ENCODE assay signal across 9 mouse cellular contexts in the genomic region with DNA sequence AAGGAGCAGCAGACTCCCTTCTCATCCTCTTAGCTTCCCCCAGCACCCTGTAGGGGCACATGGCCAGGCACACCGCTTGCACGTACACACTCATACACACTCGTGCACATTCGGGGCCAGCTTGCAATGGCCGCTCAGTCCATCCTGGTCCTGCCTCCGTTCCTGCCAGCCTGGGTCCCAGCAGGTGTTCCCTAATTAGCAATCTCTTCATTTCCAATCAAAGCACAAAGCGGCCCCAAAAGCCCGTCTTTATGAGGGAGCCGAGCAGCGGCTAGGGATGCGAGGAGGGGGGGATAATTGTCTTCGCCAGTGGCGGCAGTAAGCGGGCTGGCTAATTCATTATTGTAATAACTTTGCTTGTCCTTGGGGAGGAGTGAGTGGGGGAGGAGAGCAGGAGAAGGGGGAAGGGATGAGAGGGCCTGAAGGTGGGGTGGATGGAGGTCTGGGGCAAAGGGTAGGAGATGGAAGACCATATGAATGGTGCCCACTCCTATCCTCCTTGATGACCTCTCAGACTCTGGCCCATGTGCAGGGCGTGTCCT. TPM values are rescaled to one million over a fixed set of nuclear protein-coding genes. Genes with fewer than 3 reads are reported as not detected.
DNase-seq lines count a peak whose midpoint lies in the region; ATAC-seq lines count a peak whose summit lies in the region.
"Had no signal": no experiment of that assay in that cellular context is flagged by ENCODE, and none has a peak within 500 bp of the region (broad histone marks: within the 10 kb centered on the region; RNA-seq: fewer than 3 reads in every experiment).

No protein-coding gene starts in this region.

- peak; percentile 66 for DNase-seq in left cerebral cortex, postnatal 4 days
- DNase-seq in left cerebral cortex, adult 8-10 months (ENCODE audit: low spot score in 2 of 2), result no peak
- DNase-seq in retina, postnatal 1 day, result peak; percentile 83
- no peak for DNase-seq in left cerebral cortex, postnatal 10 days (ENCODE audit: extremely low spot score in 1 of 2, low spot score in 2 of 2)
- DNase-seq in thymus, postnatal 4 days, result no peak
- DNase-seq: right cerebral cortex, postnatal 14 days had no signal

- H3K9ac ChIP-seq in forebrain, embryonic 15.5 days (replicated peaks), result 0 out of 2 replicates have a peak overlapping the region, but pooled peaks have one; percentile 18
- no peak overlapping the region for H3K9ac ChIP-seq in limb, embryonic 12.5 days (replicated peaks)

- H3K4me3 ChIP-seq in forebrain, embryonic 15.5 days, result peak overlapping the region; percentile 10; the same call in 1 of the 2 replicates
- H3K4me3 ChIP-seq in limb, embryonic 12.5 days (replicated peaks), result no peak overlapping the region

- no peaks in the 10 kb centered on the region for H3K36me3 ChIP-seq in forebrain, embryonic 15.5 days
- no peaks in the 10 kb centered on the region for H3K36me3 ChIP-seq in limb, embryonic 12.5 days

- no peak overlapping the region for H3K27ac ChIP-seq in forebrain, embryonic 15.5 days (replicated peaks)
- no peak overlapping the region for H3K27ac ChIP-seq in limb, embryonic 12.5 days
- H3K27ac ChIP-seq: stomach, postnatal 0 days had no signal

- intact Hi-C loops in left cerebral cortex, postnatal 4 days (cut with DNase I), result no loop called here
- intact Hi-C loops in left cerebral cortex, postnatal 10 days (cut with DNase I), result no loop called here

- H3K4me1 ChIP-seq in forebrain, embryonic 15.5 days, result peaks cover 19% of the 10 kb centered on the region
- H3K4me1 ChIP-seq in limb, embryonic 12.5 days (replicated peaks), result peaks cover 30% of the 10 kb centered on the region

- H3K27me3 ChIP-seq in forebrain, embryonic 15.5 days, result no peaks in the 10 kb centered on the region
- peaks cover 69% of the 10 kb centered on the region for H3K27me3 ChIP-seq in limb, embryonic 12.5 days

- peak overlapping the region; percentile 35 for H3K4me2 ChIP-seq in forebrain, embryonic 15.5 days (replicated peaks)
- H3K4me2 ChIP-seq in limb, embryonic 12.5 days, result peak overlapping the region; percentile 43

- no peaks in the 10 kb centered on the region for H3K9me3 ChIP-seq in forebrain, embryonic 15.5 days
- H3K9me3 ChIP-seq in limb, embryonic 12.5 days, result no peaks in the 10 kb centered on the region

- ATAC-seq in forebrain, embryonic 15.5 days (replicated peaks), result peak; percentile 66
- ATAC-seq in limb, embryonic 12.5 days (ENCODE audit: insufficient number of reproducible peaks, insufficient read depth, low FRiP score, low TSS enrichment, low read depth), result 0 out of 2 replicates have a peak, but pooled peaks have one; percentile 49

- WGBS in forebrain, embryonic 15.5 days, result 4% methylated on average over 15 of the region's 15 CpGs
- WGBS in limb, embryonic 12.5 days, result 4% methylated on average over 15 of the region's 15 CpGs

RNA-seq across cellular contexts. Expression of a gene that starts 18.8 kb away (rescaled TPM):
- under 1 TPM; 0.08 to 0.70 TPM for total RNA-seq in left cerebral cortex, postnatal 4 days (2021)
- 1 to 10 TPM; 1.6 to 2.3 (median 1.8) TPM for total RNA-seq in left cerebral cortex, adult 8-10 months (2022)
- polyA plus RNA-seq in forebrain, embryonic 15.5 days (2015; fragmentation: Nextera tagmentation; extraction: Ambion mirVana), result 0.13 and 0.46 TPM in 2 replicates
- polyA plus RNA-seq in limb, embryonic 12.5 days (2016; fragmentation: Nextera tagmentation; extraction: Ambion mirVana), result 0.73 and 0.74 TPM in 2 replicates
- total RNA-seq in left cerebral cortex, postnatal 10 days (2021), result 1 to 10 TPM in 1 of 2 experiments, under 1 TPM in 1; 0.73 to 1.2 TPM

Comparison
In these comparisons a context has a peak if more than half of its experiments do, and no peak if none do; other contexts are left out.
1. DNase-seq: peak in left cerebral cortex, postnatal 4 days (single experiment) and retina, postnatal 1 day (single experiment); none in left cerebral cortex, adult 8-10 months (0 of 2), left cerebral cortex, postnatal 10 days (0 of 2) and thymus, postnatal 4 days (single experiment).